Mouse (Mus musculus) spleen, adult 12 weeks (tissue): ENCODE data around the gene Borcs7.

Source experiments
- DNase-seq: peaks from one replicate; pipeline ENCODE4 v3.0.0; 2022; ENCODE audit warnings: low spot score

The Borcs7 gene

GRCm38 (mm10) chr19:46662784-46663183 is 26.9 kb upstream of the Borcs7 start:
- DNase-seq = no peak

DNA sequence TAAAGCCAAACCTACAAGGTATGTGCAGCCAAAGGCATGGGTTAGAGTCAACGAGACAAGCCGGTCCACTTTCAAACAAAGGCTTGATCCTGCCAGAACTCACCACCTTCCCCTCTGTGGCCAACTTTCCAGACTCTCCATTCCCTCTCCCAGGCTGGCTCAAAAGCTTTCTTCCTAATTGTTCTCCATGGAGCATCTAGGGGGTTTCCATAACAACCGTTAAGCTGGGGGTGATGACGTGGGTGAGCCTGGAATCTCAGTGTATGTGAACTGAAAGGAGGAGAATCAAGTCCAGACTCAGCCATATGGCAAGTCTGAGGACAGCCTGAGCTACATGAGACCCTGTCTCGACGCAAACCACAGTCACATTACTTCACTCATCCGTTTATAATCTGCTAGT is 24.2 kb upstream of the Borcs7 start:
- no peak for DNase-seq

DNA sequence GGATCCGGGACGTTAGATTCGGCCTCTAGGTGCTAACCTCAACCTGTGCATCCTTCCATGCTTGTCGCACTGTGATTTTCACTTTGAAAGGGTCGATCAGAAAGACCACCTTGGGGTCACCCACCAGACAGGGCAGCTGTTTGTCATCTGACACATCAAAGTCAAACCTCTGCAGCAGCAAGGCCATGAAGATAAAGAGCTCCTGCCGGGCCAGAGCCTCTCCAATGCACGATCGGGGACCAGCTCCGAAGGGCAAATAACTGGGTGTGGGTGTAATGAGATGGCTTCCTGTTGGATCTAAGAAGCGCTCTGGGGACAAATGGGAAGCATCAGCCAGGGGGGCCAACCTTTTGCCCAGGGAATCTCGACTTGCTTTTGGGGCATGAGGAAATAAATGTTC is 22.4 kb upstream of the Borcs7 start:
- DNase-seq = no peak

GRCm38 (mm10) chr19:46668263-46668662 is 21.4 kb upstream of the Borcs7 start:
- DNase-seq = no peak

DNA sequence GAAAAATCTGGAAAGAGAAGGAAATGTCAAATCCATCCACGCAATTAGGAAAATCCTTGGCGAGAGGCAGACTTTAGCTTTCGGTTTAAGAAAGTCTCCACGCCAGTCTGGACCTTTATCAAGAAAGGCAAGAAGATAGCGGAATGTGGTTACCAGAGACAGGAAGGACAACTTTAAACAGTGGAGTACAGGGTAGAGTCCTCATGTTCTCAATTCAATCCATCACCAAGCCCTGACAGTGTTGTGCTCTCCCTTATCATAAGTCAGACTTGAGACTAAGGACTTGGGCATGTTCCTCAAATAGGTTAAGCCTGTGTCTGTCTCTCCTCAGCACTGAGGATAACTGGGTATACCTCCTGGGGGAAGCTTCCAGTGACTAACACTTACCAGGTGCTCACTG is 19.9 kb upstream of the Borcs7 start:
- DNase-seq = no peak

DNA sequence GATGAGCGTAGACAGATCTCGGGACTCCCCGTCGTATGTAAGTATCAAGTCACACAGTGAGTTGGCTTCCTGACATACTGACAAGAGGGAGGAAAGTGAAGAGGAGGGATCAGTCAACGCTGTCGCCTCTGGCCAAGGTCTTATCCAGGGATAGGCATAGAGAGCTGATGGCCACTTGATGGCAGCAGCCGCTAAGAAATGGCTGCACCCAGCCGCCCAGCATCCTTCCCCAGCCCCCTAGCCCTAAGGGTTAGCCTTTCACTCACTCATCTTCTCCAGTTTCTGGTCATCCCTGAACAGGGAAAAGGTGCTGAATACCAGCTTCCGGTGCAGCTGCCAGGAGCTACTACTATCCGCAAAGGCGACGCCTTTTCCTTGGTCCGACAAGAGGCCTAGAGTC is 19.0 kb upstream of the Borcs7 start:
- DNase-seq = peak; percentile 24

GRCm38 (mm10) chr19:46672766-46673418 is 16.8 kb upstream of the Borcs7 start, which contains the start of gene Cyp17a1:
Cyp17a1 (minus strand) TSS chr19:46673172.
- DNase-seq = no peak

DNA sequence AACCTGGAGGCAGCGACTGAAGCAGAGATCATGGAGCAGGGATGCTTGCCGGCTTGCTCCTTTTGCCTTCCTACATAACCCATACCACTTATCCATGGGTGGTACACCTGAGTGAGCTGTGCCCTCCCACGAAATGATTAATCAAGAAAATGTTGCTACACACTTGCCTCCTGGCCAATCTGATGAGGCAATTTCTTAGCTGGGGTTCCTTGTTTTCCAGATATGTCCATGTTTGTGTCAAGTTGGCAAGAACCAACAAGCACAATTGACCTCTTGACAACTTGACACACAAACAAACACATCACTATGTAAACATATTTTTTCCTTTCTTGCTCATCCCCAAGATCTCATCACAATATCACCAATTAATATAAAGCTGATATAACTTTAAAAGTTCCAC is 14.1 kb upstream of the Borcs7 start:
- no peak for DNase-seq

GRCm38 (mm10) chr19:46679720-46680383 is 9.9 kb upstream of the Borcs7 start:
- DNase-seq = no peak

DNA sequence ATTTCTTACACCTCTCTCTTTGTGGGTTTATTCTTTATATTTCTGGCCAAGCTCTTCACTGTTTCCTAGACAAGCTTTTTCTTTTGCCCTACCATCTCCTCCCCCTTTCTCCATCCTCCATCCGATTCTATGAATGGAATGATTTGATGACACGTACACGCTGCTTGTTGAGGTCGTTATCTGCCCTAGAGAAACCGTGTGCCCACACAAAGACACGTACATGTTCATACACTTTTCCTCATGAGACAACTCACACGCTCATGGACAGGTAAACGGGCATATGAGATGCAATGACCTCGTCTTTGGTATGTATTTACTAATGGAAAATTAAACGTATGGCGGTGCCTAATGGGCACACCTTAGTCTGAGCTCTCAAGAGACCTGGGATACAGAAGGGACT is 681 bp downstream of the Borcs7 start:
- no peak for DNase-seq

- DNase-seq = no peak
Observed at GRCm38 (mm10) chr19:46691078-46691477, 1.4 kb downstream of the Borcs7 start.

- DNase-seq = no peak
Observed at GRCm38 (mm10) chr19:46693146-46693545, 3.4 kb downstream of the Borcs7 start.

- DNase-seq = no peak
Observed at GRCm38 (mm10) chr19:46696482-46696881, 6.8 kb downstream of the Borcs7 start.

- no peak for DNase-seq
Observed at GRCm38 (mm10) chr19:46696943-46697342, 7.2 kb downstream of the Borcs7 start.

DNA sequence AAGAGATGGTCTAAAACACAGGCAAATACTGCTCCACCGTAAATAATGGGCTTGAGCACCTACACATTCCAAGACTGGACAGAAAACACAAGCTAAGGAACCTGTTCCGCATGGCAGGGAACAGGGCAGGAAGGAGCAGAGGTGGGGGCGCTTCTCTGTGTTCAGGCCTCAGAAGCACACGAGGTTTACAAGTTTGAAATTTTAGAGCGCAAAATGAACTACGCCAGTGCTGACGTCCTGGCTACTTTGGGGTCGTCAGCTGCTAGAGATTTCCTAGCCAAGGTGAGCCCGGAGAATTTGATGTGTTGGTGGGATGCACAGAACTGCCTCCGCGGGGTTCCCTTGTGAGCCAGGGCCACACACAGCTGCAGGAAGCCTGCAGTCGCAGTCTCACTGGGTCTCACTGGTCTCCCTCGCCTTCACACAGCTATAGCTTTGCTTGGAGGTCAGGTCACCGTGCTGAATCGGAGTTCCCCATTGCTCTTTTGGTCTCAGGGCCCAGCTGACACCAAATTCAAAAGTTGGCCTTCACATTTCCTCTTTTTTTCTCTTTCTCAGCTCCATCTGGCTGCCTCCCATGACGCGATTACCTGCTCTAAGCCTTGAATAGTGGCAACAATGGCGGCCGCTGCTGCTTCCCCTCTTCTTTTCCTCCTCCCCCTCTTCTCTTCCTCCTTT is 8.3 kb downstream of the Borcs7 start:
- peak; percentile 21 for DNase-seq

- no peak for DNase-seq
Observed at GRCm38 (mm10) chr19:46699011-46699481, 9.3 kb downstream of the Borcs7 start.

GRCm38 (mm10) chr19:46701156-46701555 is 11.4 kb downstream of the Borcs7 start:
- DNase-seq = no peak

DNA sequence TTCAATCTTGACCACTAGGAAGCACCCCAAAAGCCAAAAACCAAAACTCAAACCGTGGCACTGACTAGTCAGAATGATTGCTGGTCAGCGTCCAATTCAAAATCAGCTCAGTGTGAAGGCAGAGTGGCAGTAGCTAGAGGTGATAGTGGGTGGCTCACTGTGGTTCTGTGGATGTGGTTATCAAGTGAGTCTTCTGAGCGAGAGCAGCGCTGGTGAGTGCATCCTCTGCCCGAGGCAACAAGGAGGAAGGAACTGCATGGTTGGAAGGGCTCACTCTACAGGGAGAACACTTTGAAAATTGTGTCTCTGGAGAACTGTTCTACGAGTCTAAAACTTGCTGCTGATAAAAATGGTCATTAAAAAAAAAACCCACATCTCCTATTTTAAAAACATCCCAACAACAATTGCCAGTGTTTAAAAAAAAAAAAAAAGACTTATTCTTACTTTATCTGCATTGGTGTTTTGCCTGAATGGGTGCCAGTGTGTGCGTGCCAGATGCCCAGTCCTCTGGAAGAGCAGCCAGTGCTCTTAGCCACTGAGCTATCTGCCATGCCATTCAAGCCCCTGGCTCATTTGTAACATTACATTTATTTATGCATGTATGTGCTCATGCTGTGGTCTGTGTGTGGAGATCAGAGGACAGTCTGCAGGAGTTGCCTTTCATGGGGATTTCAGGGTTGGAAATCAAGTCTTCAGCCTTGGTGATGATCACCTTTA is 16.2 kb downstream of the Borcs7 start:
- no peak for DNase-seq

- DNase-seq = no peak
Observed at GRCm38 (mm10) chr19:46706540-46707295, 17.0 kb downstream of the Borcs7 start.

- no peak for DNase-seq
Observed at GRCm38 (mm10) chr19:46707296-46708151, 17.8 kb downstream of the Borcs7 start, which contains the start of gene As3mt. As3mt (plus strand) TSS chr19:46707458.

DNA sequence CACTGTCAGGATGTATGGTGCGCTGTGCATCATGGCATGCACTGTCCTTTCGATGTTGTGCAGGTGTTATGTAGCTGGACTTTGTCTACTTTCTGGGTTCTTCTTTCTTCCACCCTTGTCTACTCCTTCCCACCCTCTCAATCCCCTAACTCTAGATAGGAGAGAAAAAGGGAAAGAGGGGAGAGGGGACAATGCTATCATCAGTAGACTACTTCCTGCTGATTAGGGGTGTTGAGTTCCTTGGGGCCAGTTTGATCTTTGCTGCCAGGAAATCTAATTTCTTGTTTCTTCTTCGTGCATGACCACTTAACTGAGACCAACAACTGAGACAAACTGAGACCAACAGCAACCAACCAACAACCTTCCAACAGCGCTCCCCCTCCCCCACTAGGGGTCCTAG is 20.9 kb downstream of the Borcs7 start:
- no peak for DNase-seq
